Mouse (Mus musculus) intestine, embryonic 14.5 days (tissue): ENCODE results near the gene Tcte3. TPM values are rescaled to one million over a fixed set of nuclear protein-coding genes. Genes with fewer than 3 reads are reported as not detected.
A peak's percentile ranks its signal among the peaks of the same experiment; 100 is the strongest.
"Not testable (repeated sequence)": the region's sequence is repeated elsewhere in the genome, so short reads cannot be mapped to it uniquely, and the experiment has no call there.

Experiments
- ATAC-seq: fragments of 200-750 bp; cut with Nextera tagmentation; replicated peaks from 2 replicates; pipeline ENCODE4 v1.8.0; 2017; ENCODE audit warnings: low read depth, moderate number of reproducible peaks, moderate TSS enrichment, moderate library complexity; ENCODE audit not compliant: low FRiP score, low TSS enrichment
- DNase-seq: peaks from one replicate; pipeline ENCODE4 v3.0.0-alpha.2; 2018; ENCODE audit warnings: low spot score
- H3K27ac ChIP-seq: fragments of 300-500 bp; sonication (generic); 2 replicates; pipeline ENCODE4 v1.5.1; 2014; ENCODE audit warnings: low read depth, mild to moderate bottlenecking, control low read depth
- H3K27me3 ChIP-seq: fragments of 300-500 bp; sonication (generic); replicated peaks from 2 replicates; pipeline ENCODE4 v1.6.1; 2014; ENCODE audit warnings: low read length, control low read depth; ENCODE audit not compliant: control insufficient read depth, insufficient read depth
- H3K36me3 ChIP-seq: fragments of 300-500 bp; sonication (generic); 2 replicates; pipeline ENCODE4 v1.6.1; 2014; ENCODE audit warnings: low read length, control low read depth; ENCODE audit not compliant: control insufficient read depth, insufficient read depth
- H3K4me1 ChIP-seq: fragments of 300-500 bp; sonication (generic); replicated peaks from 2 replicates; pipeline ENCODE4 v1.6.1; 2014; ENCODE audit warnings: low read length, control low read depth, mixed read lengths; ENCODE audit not compliant: control insufficient read depth, insufficient read depth
- H3K4me2 ChIP-seq: fragments of 300-500 bp; sonication (generic); 2 replicates; pipeline ENCODE4 v1.6.1; 2014; ENCODE audit warnings: low read length
- H3K4me3 ChIP-seq: fragments of 300-500 bp; sonication (generic); 2 replicates; pipeline ENCODE4 v1.5.1; 2014; ENCODE audit warnings: low read depth, low read length, control low read depth, mixed read lengths
- H3K9ac ChIP-seq: fragments of 300-500 bp; sonication (generic); 2 replicates; pipeline ENCODE4 v1.6.1; 2014; ENCODE audit warnings: mild to moderate bottlenecking, low read length
- H3K9me3 ChIP-seq: fragments of 300-500 bp; sonication (generic); 2 replicates; pipeline ENCODE4 v1.6.1; 2016; ENCODE audit warnings: low read length, control low read depth; ENCODE audit not compliant: control insufficient read depth
- WGBS: fragments of 180-500 bp; shearing (Covaris S2); extraction: QIAGEN DNeasy Blood & Tissue Kit; methylation state at CpG from one replicate; pipeline ENCODE4 v1.1.7; 2014; 5-methylcytosine and 5-hydroxymethylcytosine counted together
- polyA plus RNA-seq: library from polyadenylated mRNA; unstranded; fragments of >200 nt; fragmentation: Nextera tagmentation; extraction: Ambion mirVana; gene quantifications from 2 replicates; pipeline ENCODE4 v1.2.1, GENCODE M21; 2014

Tcte3 gene
- 1.1 TPM in 1 of 2 replicates, not detected in the other for polyA plus RNA-seq

- WGBS, result 0% methylated on average over 13 of the region's 56 CpGs
- H3K4me2 ChIP-seq, H3K9me3 ChIP-seq, H3K36me3 ChIP-seq, H3K27ac ChIP-seq, H3K4me1 ChIP-seq, H3K4me3 ChIP-seq, DNase-seq, H3K27me3 ChIP-seq, H3K9ac ChIP-seq: not testable (repeated sequence)
- ATAC-seq, result peak; percentile 97
These were observed at the start of gene Tcte3, which contains the start of the genes Ermard and Gm3448 for GRCm38 (mm10) chr17:15041175-15041729. Tcte3 (minus strand) TSS chr17:15041488. Ermard (plus strand) TSS chr17:15041208. Gm3448 (minus strand) TSS chr17:15041537.

DNA sequence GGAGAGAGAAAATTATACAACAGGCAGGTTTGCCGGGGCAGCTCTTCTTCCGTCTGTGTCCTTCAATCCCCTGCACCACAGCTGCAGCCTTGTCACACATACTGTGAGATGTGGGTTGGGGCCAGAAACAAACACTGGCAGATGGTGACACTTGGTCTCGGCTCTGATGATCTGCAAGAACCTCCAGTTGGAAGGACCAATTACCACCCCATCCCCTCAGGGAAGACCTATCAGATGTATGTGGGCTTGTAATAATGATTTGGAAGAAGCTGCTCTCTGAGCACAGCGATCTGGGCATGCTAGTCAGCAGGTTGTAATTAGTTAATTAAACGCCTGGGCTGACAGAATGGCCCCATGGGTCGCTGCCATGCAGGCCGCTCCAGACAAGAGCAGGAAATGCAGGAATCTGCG, 47.3 kb upstream of the Tcte3 start:
- WGBS, result 33% methylated on average over 8 of the region's 8 CpGs
- no peak overlapping the region for H3K9ac ChIP-seq
- no peak overlapping the region for H3K4me2 ChIP-seq
- no peaks in the 10 kb centered on the region for H3K36me3 ChIP-seq
- H3K4me1 ChIP-seq, result peaks cover 15% of the 10 kb centered on the region; the same call in 1 of the 2 replicates
- H3K4me3 ChIP-seq, result no peak overlapping the region
- H3K27ac ChIP-seq, result no peak overlapping the region
- H3K27me3 ChIP-seq, result no peaks in the 10 kb centered on the region
- ATAC-seq (no peak), DNase-seq (no peak)
- H3K9me3 ChIP-seq, result no peaks in the 10 kb centered on the region

GRCm38 (mm10) chr17:15088166-15088565, 46.9 kb upstream of the Tcte3 start:
- no peak overlapping the region for H3K4me3 ChIP-seq
- H3K9ac ChIP-seq, result no peak overlapping the region
- H3K9me3 ChIP-seq, result no peaks in the 10 kb centered on the region
- no peaks in the 10 kb centered on the region for H3K36me3 ChIP-seq
- H3K4me2 ChIP-seq, result no peak overlapping the region
- H3K27me3 ChIP-seq, result no peaks in the 10 kb centered on the region
- no peak for DNase-seq
- 33% methylated on average over 2 of the region's 2 CpGs for WGBS
- H3K4me1 ChIP-seq, result peaks cover 15% of the 10 kb centered on the region; the same call in 1 of the 2 replicates
- no peak; the same call in 1 of the 2 replicates for ATAC-seq
- no peak overlapping the region for H3K27ac ChIP-seq

GRCm38 (mm10) chr17:15085006-15085405, 43.7 kb upstream of the Tcte3 start:
- WGBS, result 69% methylated on average over 2 of the region's 2 CpGs
- peaks cover 15% of the 10 kb centered on the region; the same call in 1 of the 2 replicates for H3K4me1 ChIP-seq

GRCm38 (mm10) chr17:15084226-15084848, 43.0 kb upstream of the Tcte3 start:
- no peaks in the 10 kb centered on the region for H3K9me3 ChIP-seq
- H3K27ac ChIP-seq, result no peak overlapping the region
- peaks cover 15% of the 10 kb centered on the region; the same call in 1 of the 2 replicates for H3K4me1 ChIP-seq
- no peak overlapping the region for H3K4me2 ChIP-seq
- 70% methylated on average over 13 of the region's 13 CpGs for WGBS
- H3K36me3 ChIP-seq, result no peaks in the 10 kb centered on the region
- no peaks in the 10 kb centered on the region for H3K27me3 ChIP-seq
- H3K9ac ChIP-seq, result no peak overlapping the region
- no peak for DNase-seq
- ATAC-seq, result no peak
- no peak overlapping the region for H3K4me3 ChIP-seq

More at GRCm38 (mm10) chr17:15085006-15085405, 43.7 kb upstream of the Tcte3 start:
- Histone ChIP-seq H3K27ac (no peak overlapping the region), H3K27me3 (no peaks in the 10 kb centered on the region), H3K4me2 (no peak overlapping the region), H3K9me3 (no peaks in the 10 kb centered on the region), H3K9ac (no peak overlapping the region), H3K36me3 (no peaks in the 10 kb centered on the region), H3K4me3 (no peak overlapping the region)
- DNase-seq (no peak), ATAC-seq (no peak)

- no peak overlapping the region for H3K27ac ChIP-seq
These were observed 36.2 kb upstream of the Tcte3 start for GRCm38 (mm10) chr17:15077536-15077935.

GRCm38 (mm10) chr17:15075033-15075432, 33.7 kb upstream of the Tcte3 start:
- peaks cover 9% of the 10 kb centered on the region for H3K4me1 ChIP-seq
- no peak overlapping the region for H3K9ac ChIP-seq
- H3K4me2 ChIP-seq, result no peak overlapping the region
- no peaks in the 10 kb centered on the region for H3K27me3 ChIP-seq
- DNase-seq (no peak), ATAC-seq (peak; percentile 79)
- no peak overlapping the region for H3K27ac ChIP-seq
- no peak overlapping the region for H3K4me3 ChIP-seq
- H3K36me3 ChIP-seq, result no peaks in the 10 kb centered on the region
- WGBS, result 55% methylated on average over 8 of the region's 8 CpGs
- H3K9me3 ChIP-seq, result no peaks in the 10 kb centered on the region

More at GRCm38 (mm10) chr17:15077536-15077935, 36.2 kb upstream of the Tcte3 start:
- Histone ChIP-seq H3K27me3 (no peaks in the 10 kb centered on the region), H3K4me1 (peaks cover 9% of the 10 kb centered on the region), H3K36me3 (no peaks in the 10 kb centered on the region), H3K4me2 (no peak overlapping the region), H3K4me3 (no peak overlapping the region), H3K9me3 (no peaks in the 10 kb centered on the region), H3K9ac (no peak overlapping the region)
- 32% methylated on average over 2 of the region's 2 CpGs for WGBS
- DNase-seq, result no peak
- no peak for ATAC-seq

GRCm38 (mm10) chr17:15072211-15072610, 30.9 kb upstream of the Tcte3 start:
- WGBS, result 73% methylated on average over 2 of the region's 2 CpGs
- ATAC-seq (no peak), DNase-seq (no peak)
- H3K36me3 ChIP-seq, result no peaks in the 10 kb centered on the region
- no peak overlapping the region for H3K4me2 ChIP-seq
- no peaks in the 10 kb centered on the region for H3K9me3 ChIP-seq
- no peaks in the 10 kb centered on the region for H3K27me3 ChIP-seq
- H3K4me1 ChIP-seq, result peaks cover 6% of the 10 kb centered on the region
- no peak overlapping the region for H3K27ac ChIP-seq
- no peak overlapping the region for H3K9ac ChIP-seq
- H3K4me3 ChIP-seq, result no peak overlapping the region
